In genomic region chr1:174055248-174055647, GRCm38 (mm10) we compare ENCODE assay signal across 27 mouse cellular contexts. TPM values are rescaled to one million over a fixed set of nuclear protein-coding genes. Genes with fewer than 3 reads are reported as not detected.
"Had no signal": no experiment of that assay in that cellular context is flagged by ENCODE, and none has a peak within 500 bp of the region (broad histone marks: within the 10 kb centered on the region; RNA-seq: fewer than 3 reads in every experiment).

No protein-coding gene starts in this region.

- H3K4me3 ChIP-seq: midbrain, embryonic 13.5 days; midbrain, embryonic 15.5 days; neural tube, embryonic 12.5 days; stomach, embryonic 15.5 days had no signal

- H3K4me2 ChIP-seq: lung, embryonic 14.5 days; midbrain, embryonic 11.5 days; midbrain, embryonic 13.5 days; midbrain, embryonic 15.5 days; neural tube, embryonic 12.5 days; stomach, embryonic 15.5 days had no signal

- H3K9me3 ChIP-seq: midbrain, embryonic 13.5 days; midbrain, embryonic 15.5 days; neural tube, embryonic 12.5 days; stomach, embryonic 15.5 days had no signal

- ATAC-seq: midbrain, embryonic 13.5 days; midbrain, embryonic 15.5 days had no signal

- H3K36me3 ChIP-seq: midbrain, embryonic 13.5 days; midbrain, embryonic 15.5 days; neural tube, embryonic 12.5 days; stomach, embryonic 15.5 days had no signal

- H3K9ac ChIP-seq: liver, embryonic 14.5 days; lung, embryonic 14.5 days; midbrain, embryonic 13.5 days; midbrain, embryonic 15.5 days; neural tube, embryonic 12.5 days; stomach, embryonic 15.5 days had no signal

- H3K27ac ChIP-seq: liver, embryonic 14.5 days; midbrain, embryonic 13.5 days; midbrain, embryonic 15.5 days; neural tube, embryonic 12.5 days; stomach, embryonic 15.5 days; stomach, postnatal 0 days had no signal

- H3K4me1 ChIP-seq: midbrain, embryonic 13.5 days; midbrain, embryonic 15.5 days; neural tube, embryonic 12.5 days; stomach, embryonic 15.5 days had no signal

- H3K27me3 ChIP-seq: midbrain, embryonic 13.5 days; midbrain, embryonic 15.5 days; neural tube, embryonic 12.5 days; stomach, embryonic 15.5 days had no signal

- DNase-seq: lung, adult 18-20 months; lung, embryonic 14.5 days; lung, postnatal 10 days; lung, postnatal 4 days; retina, postnatal 1 day; right cerebral cortex, adult 18-20 months; right cerebral cortex, postnatal 25 days; right cerebral cortex, postnatal 4 days; spleen, adult 18-20 months; thymus, adult 2 months; thymus, postnatal 25 days; thymus, postnatal 4 days had no signal

RNA-seq across cellular contexts. Expression of gene Olfr432, which starts 6.2 kb away (rescaled TPM):
- total RNA-seq: midbrain, postnatal 0 days had no signal
- polyA plus RNA-seq: liver, embryonic 14.5 days; liver, embryonic 16.5 days; lung, embryonic 14.5 days; lung, embryonic 16.5 days; midbrain, embryonic 11.5 days; midbrain, embryonic 13.5 days; midbrain, embryonic 15.5 days; midbrain, postnatal 0 days; neural tube, embryonic 12.5 days; neural tube, embryonic 14.5 days; stomach, embryonic 15.5 days; stomach, postnatal 0 days; testis, adult 2 months; urinary bladder, adult 2 months had no signal

RNA-seq across cellular contexts. Expression of gene Olfr430, which starts 11.2 kb away (rescaled TPM):
- total RNA-seq: midbrain, postnatal 0 days; monocyte, adult 5-6 weeks had no signal
- polyA plus RNA-seq: liver, embryonic 14.5 days; liver, embryonic 16.5 days; lung, embryonic 14.5 days; lung, embryonic 16.5 days; midbrain, embryonic 11.5 days; midbrain, embryonic 13.5 days; midbrain, embryonic 15.5 days; midbrain, postnatal 0 days; neural tube, embryonic 12.5 days; neural tube, embryonic 14.5 days; small intestine, adult 2 months; stomach, embryonic 15.5 days; stomach, postnatal 0 days; testis, adult 2 months; thymus, adult 2 months; urinary bladder, adult 2 months had no signal

RNA-seq across cellular contexts. Expression of gene Olfr433, which starts 14.7 kb away (rescaled TPM):
- total RNA-seq: midbrain, postnatal 0 days; monocyte, adult 5-6 weeks had no signal
- polyA plus RNA-seq: lung, embryonic 14.5 days; lung, embryonic 16.5 days; midbrain, embryonic 11.5 days; midbrain, embryonic 13.5 days; midbrain, embryonic 15.5 days; midbrain, postnatal 0 days; neural tube, embryonic 12.5 days; neural tube, embryonic 14.5 days; stomach, postnatal 0 days; testis, adult 2 months had no signal

RNA-seq across cellular contexts. Expression of gene Ifi205, which starts 23.6 kb away (rescaled TPM):
- polyA plus RNA-seq: midbrain, embryonic 11.5 days; midbrain, embryonic 13.5 days; midbrain, postnatal 0 days; neural tube, embryonic 12.5 days; neural tube, embryonic 14.5 days had no signal

RNA-seq across cellular contexts. Expression of gene Olfr429, which starts 28.9 kb away (rescaled TPM):
- total RNA-seq: midbrain, postnatal 0 days; monocyte, adult 5-6 weeks had no signal
- polyA plus RNA-seq: liver, embryonic 14.5 days; liver, embryonic 16.5 days; lung, embryonic 14.5 days; lung, embryonic 16.5 days; midbrain, embryonic 11.5 days; midbrain, embryonic 13.5 days; midbrain, embryonic 15.5 days; neural tube, embryonic 12.5 days; neural tube, embryonic 14.5 days; small intestine, adult 2 months; stomach, embryonic 15.5 days; stomach, postnatal 0 days; testis, adult 2 months; thymus, adult 2 months; urinary bladder, adult 2 months had no signal
